Mouse (Mus musculus) liver, embryonic 13.5 days (tissue): Measurements from ENCODE around the gene Tubb2a. TPM values are rescaled to one million over a fixed set of nuclear protein-coding genes. Genes with fewer than 3 reads are reported as not detected.
"Not testable (repeated sequence)": the region's sequence is repeated elsewhere in the genome, so short reads cannot be mapped to it uniquely, and the experiment has no call there.

Experiments used
- ATAC-seq: fragments of 200-750 bp; cut with Nextera tagmentation; 2 replicates; pipeline ENCODE4 v1.8.0; 2017; ENCODE audit warnings: low read depth, mild to moderate bottlenecking, moderate number of reproducible peaks, moderate library complexity
- DNase-seq: peaks from one replicate; pipeline ENCODE4 v3.0.0; 2022
- H3K27ac ChIP-seq: fragments of 300-500 bp; sonication (generic); 2 replicates; pipeline ENCODE4 v1.5.1; 2015; ENCODE audit warnings: moderate library complexity, mild to moderate bottlenecking, inconsistent platforms
- H3K27me3 ChIP-seq: fragments of 300-500 bp; sonication (generic); 2 replicates; pipeline ENCODE4 v1.6.1; 2015; ENCODE audit warnings: mild to moderate bottlenecking, inconsistent platforms
- H3K36me3 ChIP-seq: fragments of 300-500 bp; sonication (generic); 2 replicates; pipeline ENCODE4 v1.6.1; 2015; ENCODE audit warnings: mild to moderate bottlenecking, inconsistent platforms
- H3K4me1 ChIP-seq: fragments of 300-500 bp; sonication (generic); replicated peaks from 2 replicates; pipeline ENCODE4 v1.6.1; 2015; ENCODE audit warnings: inconsistent platforms
- H3K4me2 ChIP-seq: fragments of 300-500 bp; sonication (generic); 2 replicates; pipeline ENCODE4 v1.6.1; 2015; ENCODE audit warnings: inconsistent platforms, mild to moderate bottlenecking, moderate library complexity
- H3K4me3 ChIP-seq: fragments of 300-500 bp; sonication (generic); replicated peaks from 2 replicates; pipeline ENCODE4 v1.5.1; 2015; ENCODE audit warnings: mild to moderate bottlenecking, inconsistent platforms
- H3K9ac ChIP-seq: fragments of 300-500 bp; sonication (generic); 2 replicates; pipeline ENCODE4 v1.6.1; 2015; ENCODE audit warnings: mild to moderate bottlenecking, inconsistent platforms
- H3K9me3 ChIP-seq: fragments of 300-500 bp; sonication (generic); replicated peaks from 2 replicates; pipeline ENCODE4 v1.6.1; 2016; ENCODE audit warnings: inconsistent platforms
- WGBS: fragments of 180-500 bp; shearing (Covaris S2); methylation state at CpG from one replicate; pipeline ENCODE4 v1.1.7; 2015; ENCODE audit not compliant: insufficient replicate concordance; 5-methylcytosine and 5-hydroxymethylcytosine counted together
- polyA plus RNA-seq: library from polyadenylated mRNA; unstranded; fragments of >200 nt; fragmentation: Nextera tagmentation; extraction: Ambion mirVana; gene quantifications from 2 replicates; pipeline ENCODE4 v1.2.1, GENCODE M21; 2015

Tubb2a gene
- polyA plus RNA-seq, 1 experiment from 2014 or later = 67.7 TPM

DNA sequence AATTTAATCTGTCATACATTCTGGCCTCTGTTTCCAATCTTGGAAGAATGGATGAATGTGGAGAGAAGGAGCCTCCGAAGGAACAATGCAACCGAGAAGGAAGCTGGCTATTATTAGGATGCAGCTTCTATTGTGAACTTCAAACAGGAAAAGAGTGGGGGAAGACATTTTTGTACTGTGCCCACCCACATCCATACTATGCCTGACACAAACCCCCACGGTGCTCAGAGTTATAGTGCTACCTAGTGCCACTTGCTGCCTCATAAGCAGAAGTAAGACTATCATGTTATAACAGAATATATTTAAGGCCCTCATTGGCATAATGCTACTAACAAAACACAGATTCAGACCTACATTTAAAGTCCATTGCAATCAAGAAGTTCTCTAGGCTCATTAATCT lies 11.6 kb upstream of the Tubb2a start:
- 23% methylated on average over 3 of the region's 3 CpGs for WGBS
- H3K36me3 ChIP-seq = no peaks in the 10 kb centered on the region
- H3K4me1 ChIP-seq = no peaks in the 10 kb centered on the region; the same call in 1 of the 2 replicates
- no peak for ATAC-seq
- H3K9me3 ChIP-seq = no peaks in the 10 kb centered on the region
- DNase-seq = no peak
- H3K27ac ChIP-seq = no peak overlapping the region
- no peak overlapping the region for H3K4me3 ChIP-seq
- H3K27me3 ChIP-seq = no peaks in the 10 kb centered on the region
- H3K9ac ChIP-seq = no peak overlapping the region
- no peak overlapping the region for H3K4me2 ChIP-seq

DNA sequence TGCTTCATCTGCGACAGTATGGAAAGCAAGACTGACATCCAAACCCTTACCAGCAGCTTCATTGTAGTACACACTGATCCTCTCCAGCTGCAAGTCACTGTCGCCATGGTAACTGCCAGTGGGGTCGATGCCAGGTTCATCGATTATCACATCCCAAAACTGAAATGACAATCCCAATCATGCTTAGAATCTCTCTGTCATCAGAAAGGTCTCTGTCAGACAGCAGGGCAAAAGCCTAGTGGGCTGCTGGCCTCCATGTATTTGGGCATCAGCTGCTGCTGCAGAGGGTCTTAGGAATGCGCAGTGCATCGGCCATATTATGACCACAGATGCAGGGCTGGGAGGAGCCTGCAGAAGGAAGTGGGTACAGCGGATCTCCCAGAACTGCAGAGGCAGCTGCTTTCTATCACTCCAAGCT lies 11.1 kb upstream of the Tubb2a start:
- H3K27me3 ChIP-seq = no peaks in the 10 kb centered on the region
- no peak overlapping the region for H3K9ac ChIP-seq
- no peak overlapping the region for H3K27ac ChIP-seq
- ATAC-seq (no peak), DNase-seq (no peak)
- H3K9me3 ChIP-seq = no peaks in the 10 kb centered on the region
- H3K4me1 ChIP-seq = no peaks in the 10 kb centered on the region; the same call in 1 of the 2 replicates
- H3K4me3 ChIP-seq = no peak overlapping the region
- no peaks in the 10 kb centered on the region for H3K36me3 ChIP-seq
- H3K4me2 ChIP-seq = no peak overlapping the region
- WGBS = 39% methylated on average over 7 of the region's 7 CpGs

DNA sequence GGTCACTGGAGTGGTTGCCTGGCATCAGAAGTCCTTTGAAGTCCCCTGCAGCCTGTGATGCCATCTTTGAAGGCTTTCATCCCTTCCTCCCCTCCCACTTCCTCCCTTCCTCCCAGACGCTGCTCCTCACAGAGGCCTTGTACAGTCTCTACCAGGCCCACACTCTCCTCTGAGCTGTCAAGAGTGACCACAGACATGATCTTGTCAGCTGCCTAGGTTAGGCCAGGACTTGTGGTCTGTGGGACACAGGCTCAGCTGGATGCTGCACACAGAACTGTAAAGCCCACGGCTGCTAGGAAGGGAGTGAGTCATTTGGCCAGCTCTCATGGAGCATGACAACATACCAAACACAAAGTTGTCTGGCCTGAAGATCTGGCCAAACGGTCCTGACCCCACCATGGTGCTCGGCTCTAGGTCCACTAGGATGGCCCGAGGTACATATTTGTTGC lies 10.4 kb upstream of the Tubb2a start:
- not testable (repeated sequence) for H3K9me3 ChIP-seq, DNase-seq, H3K36me3 ChIP-seq, H3K9ac ChIP-seq, H3K27ac ChIP-seq, H3K4me2 ChIP-seq, H3K4me1 ChIP-seq, H3K4me3 ChIP-seq, H3K27me3 ChIP-seq
- 42% methylated on average over 5 of the region's 5 CpGs for WGBS
- peak; percentile 50; the same call in 1 of the 2 replicates for ATAC-seq

DNA sequence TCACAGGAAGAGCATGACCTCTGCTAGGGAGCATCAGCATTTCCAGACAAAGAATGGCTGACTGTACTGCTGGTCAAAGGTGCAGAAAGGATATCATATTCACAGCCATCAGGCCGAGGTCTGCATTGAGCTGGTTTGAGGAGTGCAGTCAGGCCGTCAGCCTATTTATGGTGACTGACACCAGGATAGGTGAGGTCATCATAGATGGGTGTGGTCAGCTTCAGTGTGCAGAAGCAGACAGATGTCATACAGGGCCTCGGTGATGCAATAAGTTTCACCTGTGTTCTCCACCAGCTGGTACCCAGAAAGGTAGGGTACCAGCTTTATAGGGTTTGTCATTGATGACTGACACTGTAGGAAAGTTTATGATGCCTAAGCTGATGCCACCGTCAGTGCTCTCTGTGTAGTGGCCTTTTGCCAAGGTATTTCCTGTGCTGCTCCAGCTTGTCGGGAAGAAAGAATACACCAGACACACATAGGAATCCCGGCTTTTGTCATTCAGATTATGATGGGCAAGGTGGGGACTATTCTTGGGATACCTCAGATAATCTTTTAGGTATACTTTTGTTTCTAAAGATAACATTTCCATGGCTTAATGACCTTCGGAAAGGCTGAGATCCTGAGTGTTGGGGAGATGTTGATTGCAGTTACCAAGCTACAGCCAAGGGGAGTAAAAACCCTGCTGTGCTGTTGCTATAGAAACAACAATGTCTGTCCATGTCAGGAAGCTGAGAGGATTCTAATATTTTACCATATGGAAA lies 9.4 kb upstream of the Tubb2a start:
- no peak overlapping the region for H3K27ac ChIP-seq
- H3K4me3 ChIP-seq = no peak overlapping the region
- H3K4me1 ChIP-seq = no peaks in the 10 kb centered on the region; the same call in 1 of the 2 replicates
- no peaks in the 10 kb centered on the region for H3K9me3 ChIP-seq
- H3K36me3 ChIP-seq = no peaks in the 10 kb centered on the region
- no peak overlapping the region for H3K4me2 ChIP-seq
- ATAC-seq = no peak
- no peak for DNase-seq
- 48% methylated on average over 7 of the region's 7 CpGs for WGBS
- H3K9ac ChIP-seq = no peak overlapping the region
- no peaks in the 10 kb centered on the region for H3K27me3 ChIP-seq

DNA sequence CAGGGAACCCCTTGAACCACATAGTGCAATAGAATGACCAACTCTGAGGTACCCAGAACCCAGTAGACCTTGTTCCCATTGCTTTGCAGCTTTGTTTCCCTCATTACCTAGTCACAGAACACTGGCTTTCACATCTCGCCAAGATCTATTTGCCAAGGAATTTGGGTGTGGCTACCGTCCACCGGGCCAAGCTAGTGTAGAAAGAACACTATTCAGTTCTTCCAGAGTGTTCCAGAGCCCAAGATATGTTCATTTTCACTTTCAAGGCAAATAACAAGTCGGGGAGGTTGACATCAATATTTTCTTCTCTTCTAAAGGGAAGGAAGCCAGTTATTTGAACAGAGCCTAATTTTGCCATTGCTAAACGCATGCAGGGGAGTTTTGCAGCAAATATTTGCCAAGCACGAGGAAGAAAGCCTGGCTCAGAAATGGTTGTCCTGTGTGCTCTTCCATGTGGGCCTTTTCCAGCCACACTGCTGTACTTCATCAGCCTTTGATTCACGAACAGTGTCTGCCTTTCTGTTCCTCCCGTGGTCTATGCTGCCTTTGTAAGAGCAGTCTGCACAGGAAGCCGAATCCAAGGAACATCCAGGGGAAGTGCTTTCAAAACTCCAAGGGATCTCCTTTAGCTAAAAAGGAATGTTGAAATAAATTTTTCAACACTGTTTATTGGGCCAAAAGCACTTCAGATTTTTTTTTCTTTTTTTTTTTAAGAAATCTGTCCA lies 6.4 kb upstream of the Tubb2a start:
- H3K4me3 ChIP-seq = no peak overlapping the region
- 58% methylated on average over 9 of the region's 9 CpGs for WGBS
- H3K36me3 ChIP-seq = no peaks in the 10 kb centered on the region
- ATAC-seq = no peak
- no peak overlapping the region for H3K27ac ChIP-seq
- no peaks in the 10 kb centered on the region; the same call in 1 of the 2 replicates for H3K4me1 ChIP-seq
- H3K27me3 ChIP-seq = peaks cover 9% of the 10 kb centered on the region; the same call in 1 of the 2 replicates
- no peak overlapping the region for H3K9ac ChIP-seq
- H3K9me3 ChIP-seq = no peaks in the 10 kb centered on the region
- H3K4me2 ChIP-seq = no peak overlapping the region
- DNase-seq = no peak

DNA sequence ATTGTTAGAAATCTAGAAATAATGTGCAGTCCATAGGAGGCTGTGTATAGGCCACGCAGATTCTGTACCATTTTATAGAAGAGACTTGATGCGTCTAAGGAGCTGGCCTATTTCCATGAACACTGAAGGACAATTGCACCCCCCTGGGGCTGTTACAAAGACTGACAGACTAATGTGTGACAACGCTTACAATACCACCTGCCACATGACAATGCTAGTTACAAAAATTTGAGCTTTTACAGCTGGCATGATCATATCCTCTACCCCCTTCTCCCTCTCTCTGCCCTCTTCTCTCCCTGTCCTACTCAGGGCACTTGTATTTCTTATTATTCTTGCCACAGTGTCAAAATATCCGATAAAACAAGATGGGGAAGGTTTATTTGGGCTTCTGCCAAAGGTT lies 4.1 kb upstream of the Tubb2a start:
- ATAC-seq (no peak), DNase-seq (no peak)
- Histone ChIP-seq H3K9ac (no peak overlapping the region), H3K4me3 (no peak overlapping the region), H3K36me3 (no peaks in the 10 kb centered on the region), H3K9me3 (no peaks in the 10 kb centered on the region), H3K4me2 (no peak overlapping the region), H3K27ac (no peak overlapping the region), H3K27me3 (peaks cover 13% of the 10 kb centered on the region; the same call in 1 of the 2 replicates), H3K4me1 (peaks cover 16% of the 10 kb centered on the region)
- 73% methylated on average over 4 of the region's 4 CpGs for WGBS

DNA sequence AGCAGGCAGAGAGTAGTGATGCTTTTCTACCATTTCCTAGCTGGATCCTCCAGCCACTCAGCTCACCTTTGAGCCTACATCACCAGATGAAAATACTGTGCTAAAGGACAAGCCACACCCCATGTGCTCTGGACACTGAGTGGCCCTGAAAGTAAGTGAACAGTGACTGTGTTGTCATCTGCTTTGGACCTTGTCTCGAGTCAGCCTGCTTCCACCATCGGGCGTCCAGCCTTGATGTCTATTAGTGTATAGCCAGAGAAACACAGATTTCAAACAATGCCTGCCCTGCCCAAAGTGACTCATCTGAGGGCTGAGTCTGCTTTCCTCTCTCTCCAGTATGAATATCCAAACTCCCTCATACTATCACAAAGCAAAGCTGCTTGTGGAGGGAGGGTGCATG lies 2.0 kb upstream of the Tubb2a start:
- Histone ChIP-seq H3K27me3 (peaks cover 13% of the 10 kb centered on the region; the same call in 1 of the 2 replicates), H3K4me3 (no peak overlapping the region), H3K4me1 (peaks cover 23% of the 10 kb centered on the region), H3K9ac (no peak overlapping the region), H3K4me2 (no peak overlapping the region), H3K9me3 (no peaks in the 10 kb centered on the region), H3K36me3 (peaks cover 9% of the 10 kb centered on the region), H3K27ac (no peak overlapping the region)
- WGBS = 57% methylated on average over 3 of the region's 3 CpGs
- DNase-seq (no peak), ATAC-seq (no peak)

DNA sequence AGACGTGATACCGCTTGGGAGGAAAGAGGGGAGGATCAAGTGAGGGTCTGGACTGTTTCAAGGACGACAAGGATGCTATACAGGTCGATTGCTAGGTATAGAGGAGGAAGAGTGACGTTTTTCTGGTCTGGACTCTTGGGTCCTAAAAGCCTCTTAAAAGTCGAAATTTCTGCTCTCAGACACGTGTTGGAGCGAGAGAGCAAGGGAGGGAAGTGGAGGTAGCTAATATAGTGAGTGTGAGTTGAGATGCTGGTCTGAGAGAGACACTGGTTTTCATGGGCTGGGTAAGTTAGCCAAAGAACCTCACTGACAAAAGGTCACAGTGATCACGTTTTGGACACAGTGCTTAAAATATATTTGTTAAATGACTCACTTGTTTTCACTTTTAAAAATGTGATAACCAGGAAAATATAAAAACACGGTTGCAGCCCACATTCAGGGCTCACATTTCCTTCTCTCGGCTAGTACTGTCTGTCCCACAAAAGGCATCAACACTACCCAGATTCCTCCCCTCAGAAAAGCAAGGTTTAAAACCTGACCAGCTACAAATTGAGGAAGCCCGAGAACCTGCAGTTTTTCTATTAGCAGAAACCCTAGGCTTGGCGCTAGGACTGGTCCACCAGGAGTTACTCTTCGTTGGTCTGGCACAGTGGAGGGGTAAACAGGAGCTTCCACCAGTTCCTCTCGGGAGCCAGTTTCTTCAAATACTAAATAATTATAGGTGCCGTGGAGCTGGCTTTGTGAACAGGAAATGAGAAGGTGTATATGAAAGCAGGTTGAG lies 883 bp upstream of the Tubb2a start:
- Histone ChIP-seq H3K36me3 (peaks cover 9% of the 10 kb centered on the region), H3K4me1 (peaks cover 23% of the 10 kb centered on the region), H3K9ac (peak overlapping the region; percentile 81; the same call in 1 of the 2 replicates), H3K9me3 (no peaks in the 10 kb centered on the region), H3K4me2 (peak overlapping the region; percentile 86), H3K27me3 (peaks cover 13% of the 10 kb centered on the region; the same call in 1 of the 2 replicates), H3K27ac (no peak overlapping the region), H3K4me3 (peak overlapping the region; percentile 71)
- no peak for ATAC-seq
- no peak for DNase-seq
- WGBS = 30% methylated on average over 16 of the region's 16 CpGs

DNA sequence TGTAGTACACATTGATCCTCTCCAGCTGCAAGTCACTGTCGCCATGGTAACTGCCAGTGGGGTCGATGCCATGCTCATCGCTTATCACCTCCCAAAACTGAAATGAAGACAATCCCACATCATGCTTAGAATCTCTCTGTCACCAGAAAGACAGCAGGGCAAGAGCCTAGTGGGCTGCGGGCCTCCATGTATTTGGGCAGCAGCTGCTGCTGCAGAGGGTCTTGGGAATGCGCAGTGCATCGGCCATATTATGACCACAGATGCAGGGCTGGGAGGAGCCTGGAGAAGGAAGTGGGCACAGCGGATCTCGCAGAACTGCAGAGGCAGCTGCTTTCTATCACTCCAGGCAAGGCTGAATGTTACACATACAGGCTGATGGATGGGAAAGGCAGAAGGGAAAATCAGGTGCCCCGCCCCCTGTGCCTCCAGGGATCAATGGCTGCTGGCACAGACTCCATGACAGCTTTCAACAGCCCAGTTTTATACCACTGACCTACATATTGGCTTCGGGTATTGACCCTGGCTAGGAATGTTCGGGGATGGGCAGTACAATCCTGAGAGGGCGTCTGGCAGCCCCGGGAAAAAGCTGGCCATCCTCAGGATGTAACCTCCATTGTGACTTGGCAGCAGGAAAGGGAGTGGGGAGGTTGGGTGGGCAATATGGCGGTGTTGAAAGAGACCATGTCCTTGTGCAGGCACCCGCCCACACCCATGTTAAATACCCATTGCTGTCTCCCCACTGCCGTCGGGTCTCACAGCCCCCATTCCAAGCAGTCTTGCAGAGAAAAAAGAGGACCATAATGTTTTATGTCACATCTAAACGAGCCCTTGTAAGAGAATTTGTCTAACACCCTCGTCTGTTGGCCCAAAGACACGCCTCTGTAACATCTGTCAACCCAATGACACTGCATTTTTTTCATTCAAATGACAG lies 981 bp downstream of the Tubb2a start:
- Histone ChIP-seq H3K4me2 (peak overlapping the region; percentile 86), H3K4me3 (peak overlapping the region; percentile 71), H3K27ac (peak overlapping the region; percentile 74; the same call in 1 of the 2 replicates), H3K9me3 (no peaks in the 10 kb centered on the region), H3K4me1 (peaks cover 23% of the 10 kb centered on the region), H3K27me3 (peaks cover 13% of the 10 kb centered on the region; the same call in 1 of the 2 replicates), H3K36me3 (peaks cover 13% of the 10 kb centered on the region), H3K9ac (peak overlapping the region; percentile 81)
- 41% methylated on average over 20 of the region's 20 CpGs for WGBS
- 0 out of 2 replicates have a peak, but pooled peaks have one; percentile 22 for ATAC-seq
- DNase-seq = peak; percentile 24

DNA sequence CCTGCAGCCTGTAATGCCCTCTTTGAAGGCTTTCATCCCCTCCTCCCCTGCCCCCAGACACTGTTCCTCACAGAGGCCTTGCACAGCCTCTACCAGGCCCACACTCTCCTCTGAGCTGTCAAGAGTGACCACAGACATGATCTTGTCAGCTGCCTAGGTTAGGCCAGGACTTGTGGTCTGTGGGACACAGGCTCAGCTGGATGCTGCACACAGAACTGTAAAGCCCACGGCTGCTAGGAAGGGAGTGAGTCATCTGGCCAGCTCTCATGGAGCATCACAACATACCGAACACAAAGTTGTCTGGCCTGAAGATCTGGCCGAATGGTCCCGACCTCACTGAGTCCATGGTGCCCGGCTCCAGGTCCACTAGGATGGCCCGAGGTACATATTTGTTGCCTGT lies 1.9 kb downstream of the Tubb2a start:
- not testable (repeated sequence) for H3K4me3 ChIP-seq, H3K9ac ChIP-seq, H3K27ac ChIP-seq, H3K9me3 ChIP-seq, DNase-seq, H3K4me2 ChIP-seq, ATAC-seq
- Histone ChIP-seq H3K27me3 (peaks cover 13% of the 10 kb centered on the region; the same call in 1 of the 2 replicates), H3K36me3 (peaks cover 13% of the 10 kb centered on the region), H3K4me1 (peaks cover 23% of the 10 kb centered on the region)
- 74% methylated on average over 6 of the region's 6 CpGs for WGBS
